Mouse (Mus musculus) erythroblast, embryonic 14.5 days (primary cell): ENCODE data around the gene Polr1a. TPM values are rescaled to one million over a fixed set of nuclear protein-coding genes. Genes with fewer than 3 reads are reported as not detected.

Source experiments
- H3K27me3 ChIP-seq: 2 replicates; pipeline ENCODE4 v1.6.1; 2012; ENCODE audit warnings: inconsistent platforms; ENCODE audit not compliant: control insufficient read depth
- H3K36me3 ChIP-seq: 2 replicates; pipeline ENCODE4 v1.6.1; 2012; ENCODE audit warnings: mild to moderate bottlenecking, inconsistent platforms; ENCODE audit not compliant: control insufficient read depth
- H3K4me1 ChIP-seq: 2 replicates; pipeline ENCODE4 v1.6.1; 2012; ENCODE audit warnings: inconsistent platforms; ENCODE audit not compliant: control insufficient read depth
- H3K4me3 ChIP-seq: replicated peaks from 2 replicates; pipeline ENCODE3; 2012; ENCODE audit warnings: moderate library complexity, mild to moderate bottlenecking, inconsistent platforms
- H3K9me3 ChIP-seq: 2 replicates; pipeline ENCODE4 v1.6.1; 2012; ENCODE audit warnings: low read length, inconsistent platforms, mixed read lengths; ENCODE audit not compliant: control insufficient read depth
- GATA1 ChIP-seq: IDR thresholded peaks from 2 replicates; pipeline ENCODE4 v1.6.1; 2012; ENCODE audit warnings: low read length, inconsistent platforms, mixed read lengths
- TAL1 ChIP-seq: IDR thresholded peaks from 3 replicates; pipeline ENCODE4 v1.6.1; 2012; ENCODE audit warnings: low read length, inconsistent platforms, mixed read lengths
- polyA plus RNA-seq: library from polyadenylated mRNA; stranded (reverse); fragments of >175 nt; gene quantifications from 2 replicates; pipeline ENCODE4 v1.2.3, GENCODE M21; 2012

Gene Polr1a
- polyA plus RNA-seq, 1 experiment: 0.50 TPM

- peaks cover 76% of the 10 kb centered on the region for H3K36me3 ChIP-seq
- no peaks in the 10 kb centered on the region for H3K4me1 ChIP-seq
- no peaks in the 10 kb centered on the region for H3K9me3 ChIP-seq
- no peak overlapping the region for H3K4me3 ChIP-seq
- no peaks in the 10 kb centered on the region for H3K27me3 ChIP-seq
- TF ChIP-seq TAL1 (no peak), GATA1 (no peak)
Observed at GRCm38 (mm10) chr6:71945101-71945500, 36.2 kb downstream of the Polr1a start.

GRCm38 (mm10) chr6:71946121-71946520 lies 37.3 kb downstream of the Polr1a start:
- Histone ChIP-seq H3K27me3 (no peaks in the 10 kb centered on the region), H3K36me3 (peaks cover 76% of the 10 kb centered on the region), H3K4me1 (no peaks in the 10 kb centered on the region), H3K9me3 (no peaks in the 10 kb centered on the region), H3K4me3 (no peak overlapping the region)
- TF ChIP-seq TAL1 (no peak), GATA1 (no peak)

GRCm38 (mm10) chr6:71949721-71950120 lies 40.9 kb downstream of the Polr1a start:
- TF ChIP-seq TAL1 (no peak), GATA1 (no peak)
- Histone ChIP-seq H3K4me3 (no peak overlapping the region), H3K4me1 (no peaks in the 10 kb centered on the region), H3K36me3 (peaks cover 91% of the 10 kb centered on the region), H3K9me3 (no peaks in the 10 kb centered on the region), H3K27me3 (no peaks in the 10 kb centered on the region)

- Histone ChIP-seq H3K36me3 (peaks cover 88% of the 10 kb centered on the region), H3K27me3 (no peaks in the 10 kb centered on the region), H3K4me3 (no peak overlapping the region), H3K9me3 (no peaks in the 10 kb centered on the region), H3K4me1 (no peaks in the 10 kb centered on the region)
- TF ChIP-seq GATA1 (no peak), TAL1 (no peak)
Observed at GRCm38 (mm10) chr6:71950592-71950991, 41.7 kb downstream of the Polr1a start.

- H3K36me3 ChIP-seq: peaks cover 84% of the 10 kb centered on the region
- H3K4me1 ChIP-seq: no peaks in the 10 kb centered on the region
Observed at GRCm38 (mm10) chr6:71951192-71951591, 42.3 kb downstream of the Polr1a start.

GRCm38 (mm10) chr6:71962119-71962518 lies 53.3 kb downstream of the Polr1a start:
- Histone ChIP-seq H3K4me3 (no peak overlapping the region), H3K4me1 (peaks cover 7% of the 10 kb centered on the region), H3K36me3 (peaks cover 54% of the 10 kb centered on the region), H3K9me3 (no peaks in the 10 kb centered on the region), H3K27me3 (no peaks in the 10 kb centered on the region)
- TF ChIP-seq TAL1 (no peak), GATA1 (no peak)

More at GRCm38 (mm10) chr6:71951192-71951591, 42.3 kb downstream of the Polr1a start:
- no peak overlapping the region for H3K4me3 ChIP-seq
- no peaks in the 10 kb centered on the region for H3K9me3 ChIP-seq
- no peaks in the 10 kb centered on the region for H3K27me3 ChIP-seq
- no peak for TF ChIP-seq GATA1
- no peak for TF ChIP-seq TAL1

GRCm38 (mm10) chr6:71962706-71963105 lies 53.9 kb downstream of the Polr1a start:
- Histone ChIP-seq H3K4me1 (peaks cover 7% of the 10 kb centered on the region), H3K4me3 (no peak overlapping the region), H3K9me3 (no peaks in the 10 kb centered on the region), H3K27me3 (no peaks in the 10 kb centered on the region), H3K36me3 (peaks cover 60% of the 10 kb centered on the region)
- no peak for TF ChIP-seq TAL1
- no peak for TF ChIP-seq GATA1

GRCm38 (mm10) chr6:71963561-71963960 lies 54.7 kb downstream of the Polr1a start:
- H3K4me1 ChIP-seq: peaks cover 7% of the 10 kb centered on the region
- no peak overlapping the region for H3K4me3 ChIP-seq
- peaks cover 66% of the 10 kb centered on the region for H3K36me3 ChIP-seq
- TF ChIP-seq TAL1 (no peak), GATA1 (no peak)
- no peaks in the 10 kb centered on the region for H3K9me3 ChIP-seq
- no peaks in the 10 kb centered on the region for H3K27me3 ChIP-seq

GRCm38 (mm10) chr6:71966683-71967303 lies 57.9 kb downstream of the Polr1a start:
- Histone ChIP-seq H3K4me3 (no peak overlapping the region), H3K36me3 (peaks cover 89% of the 10 kb centered on the region)
- no peak for TF ChIP-seq GATA1
- TF ChIP-seq TAL1: no peak

GRCm38 (mm10) chr6:71967847-71968246 lies 59.0 kb downstream of the Polr1a start:
- TF ChIP-seq TAL1 (no peak), GATA1 (no peak)
- H3K27me3 ChIP-seq: no peaks in the 10 kb centered on the region
- no peaks in the 10 kb centered on the region for H3K9me3 ChIP-seq
- no peak overlapping the region for H3K4me3 ChIP-seq
- H3K36me3 ChIP-seq: peaks cover 92% of the 10 kb centered on the region
- no peaks in the 10 kb centered on the region for H3K4me1 ChIP-seq

More at GRCm38 (mm10) chr6:71966683-71967303, 57.9 kb downstream of the Polr1a start:
- Histone ChIP-seq H3K4me1 (peaks cover 7% of the 10 kb centered on the region), H3K27me3 (no peaks in the 10 kb centered on the region), H3K9me3 (no peaks in the 10 kb centered on the region)
